20 mouse cellular contexts compared by ENCODE assay signal in the genomic region with DNA sequence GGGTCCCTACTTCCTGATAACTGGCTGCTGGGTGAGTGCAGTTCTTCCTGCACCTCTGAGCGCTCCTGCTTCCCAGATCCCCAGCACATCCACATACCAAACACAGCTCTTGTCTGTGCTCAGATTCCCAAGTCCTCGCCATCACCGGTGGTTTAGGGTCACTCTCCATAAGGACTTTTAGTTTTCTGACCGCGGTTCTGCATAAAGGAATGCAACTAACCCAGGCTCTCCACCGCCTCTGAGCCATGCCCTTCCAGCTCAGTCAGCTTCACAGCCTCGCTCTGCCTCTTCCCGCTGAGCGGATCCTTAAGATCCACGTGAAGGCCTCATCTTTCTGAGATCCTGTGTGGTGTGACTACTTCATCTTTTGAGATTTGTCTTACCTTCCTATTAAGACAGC. TPM values are rescaled to one million over a fixed set of nuclear protein-coding genes. Genes with fewer than 3 reads are reported as not detected.
"Had no signal": no experiment of that assay in that cellular context is flagged by ENCODE, and none has a peak within 500 bp of the region (broad histone marks: within the 10 kb centered on the region; RNA-seq: fewer than 3 reads in every experiment).

No protein-coding gene starts in this region.

- H3K4me2 ChIP-seq: neural tube, embryonic 13.5 days; neural tube, embryonic 15.5 days; stomach, embryonic 15.5 days had no signal

- DNase-seq: retina, postnatal 1 day; right cerebral cortex, adult 18-20 months; right cerebral cortex, postnatal 14 days; right cerebral cortex, postnatal 25 days; right cerebral cortex, postnatal 4 days; spleen, adult 18-20 months; thymus, adult 18-20 months; thymus, adult 2 months; thymus, postnatal 14 days; thymus, postnatal 25 days; thymus, postnatal 36 days; thymus, postnatal 4 days had no signal

- H3K4me3 ChIP-seq: neural tube, embryonic 13.5 days; neural tube, embryonic 15.5 days; stomach, embryonic 15.5 days had no signal

- H3K4me1 ChIP-seq: stomach, embryonic 15.5 days had no signal

- H3K9me3 ChIP-seq: neural tube, embryonic 13.5 days; neural tube, embryonic 15.5 days; stomach, embryonic 15.5 days had no signal

- H3K36me3 ChIP-seq: neural tube, embryonic 13.5 days; neural tube, embryonic 15.5 days; stomach, embryonic 15.5 days had no signal

- H3K27me3 ChIP-seq: neural tube, embryonic 13.5 days; neural tube, embryonic 15.5 days; stomach, embryonic 15.5 days had no signal

- H3K27ac ChIP-seq: neural tube, embryonic 13.5 days; neural tube, embryonic 15.5 days; stomach, embryonic 15.5 days; stomach, postnatal 0 days had no signal

- H3K9ac ChIP-seq: neural tube, embryonic 13.5 days; neural tube, embryonic 15.5 days; stomach, embryonic 15.5 days had no signal

RNA-seq across cellular contexts. Expression of gene Gm10190, which starts 16.7 kb away (rescaled TPM):
- total RNA-seq: neutrophil, adult 5-6 weeks had no signal
- polyA plus RNA-seq: spleen, adult 2 months; stomach, embryonic 16.5 days; thymus, adult 2 months; urinary bladder, adult 2 months had no signal
